In the genomic region with DNA sequence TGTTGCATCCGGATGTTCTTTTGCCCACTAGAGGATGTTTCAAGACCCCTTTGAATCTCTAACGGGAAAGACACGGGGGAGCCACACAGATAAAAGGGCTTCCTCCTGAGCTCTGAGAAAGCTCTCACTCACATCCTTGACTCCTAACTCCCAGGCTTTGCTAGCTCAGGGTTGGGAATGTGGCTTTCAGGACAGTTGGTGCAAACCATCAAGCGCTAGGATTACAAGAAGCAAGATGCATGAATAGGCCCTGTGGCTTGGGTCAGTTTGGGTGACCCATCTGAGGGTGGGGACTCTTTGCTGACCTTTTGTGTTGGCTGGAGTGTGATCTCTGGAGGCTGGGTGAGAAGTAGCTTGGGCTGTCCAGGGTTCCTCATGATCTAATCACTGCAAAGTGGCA, we compare ENCODE assay signal across 24 mouse cellular contexts. TPM values are rescaled to one million over a fixed set of nuclear protein-coding genes. Genes with fewer than 3 reads are reported as not detected.
DNase-seq lines count a peak whose midpoint lies in the region; ATAC-seq and TF ChIP-seq lines count a peak whose summit lies in the region.
"Had no signal": no experiment of that assay in that cellular context is flagged by ENCODE, and none has a peak within 500 bp of the region (broad histone marks: within the 10 kb centered on the region; RNA-seq: fewer than 3 reads in every experiment).

No protein-coding gene starts in this region.

- H3K4me3 ChIP-seq in forebrain, embryonic 10.5 days = peak overlapping the region; percentile 47; the same call in 1 of the 2 replicates
- H3K4me3 ChIP-seq in forebrain, embryonic 16.5 days (replicated peaks; ENCODE audit: low read length) = no peak overlapping the region
- H3K4me3 ChIP-seq in kidney, embryonic 16.5 days (ENCODE audit: low read length) = no peak overlapping the region
- H3K4me3 ChIP-seq in kidney, adult 2 months (ENCODE audit: insufficient read depth, low read depth, low read length) = no peak overlapping the region
- peak overlapping the region; percentile 37 for H3K4me3 ChIP-seq in forebrain, embryonic 12.5 days (replicated peaks)
- no peak overlapping the region for H3K4me3 ChIP-seq in forebrain, embryonic 15.5 days

- TF ChIP-seq POLR2A in kidney, adult 2 months (IDR thresholded peaks at IDR 0.05; ENCODE audit: low read depth, low read length) = no peak

- peaks cover 92% of the 10 kb centered on the region for H3K4me1 ChIP-seq in forebrain, embryonic 10.5 days
- H3K4me1 ChIP-seq in forebrain, embryonic 16.5 days (replicated peaks; ENCODE audit: control insufficient read depth, insufficient read depth, low read length) = peaks cover 29% of the 10 kb centered on the region
- H3K4me1 ChIP-seq in kidney, embryonic 16.5 days (ENCODE audit: insufficient read depth, low read length) = peaks cover 20% of the 10 kb centered on the region; the same call in 1 of the 2 replicates
- peaks cover 6% of the 10 kb centered on the region; the same call in 1 of the 2 replicates for H3K4me1 ChIP-seq in kidney, adult 2 months (ENCODE audit: control insufficient read depth, insufficient read depth, low read length)
- H3K4me1 ChIP-seq in forebrain, embryonic 12.5 days = peaks cover 40% of the 10 kb centered on the region
- H3K4me1 ChIP-seq in forebrain, embryonic 15.5 days = peaks cover 40% of the 10 kb centered on the region

- DNase-seq in forebrain, embryonic 10.5 days (ENCODE audit: extremely low spot score, low spot score) = no peak
- no peak for DNase-seq in kidney, adult 2 months
- DNase-seq in spleen, postnatal 36 days (ENCODE audit: low spot score in 2 of 2) = no peak
- DNase-seq: adrenal gland, postnatal 25 days; cerebellum, adult 2 months; cerebellum, postnatal 14 days; gastrocnemius, postnatal 36 days; heart, adult 11 months; heart, postnatal 10 days; heart, postnatal 4 days; kidney, adult 9 months had no signal

- no peak overlapping the region for H3K9ac ChIP-seq in forebrain, embryonic 16.5 days (replicated peaks; ENCODE audit: low read depth, low read length)
- H3K9ac ChIP-seq in kidney, embryonic 16.5 days (replicated peaks; ENCODE audit: low read length) = no peak overlapping the region; the same call in 1 of the 2 replicates
- H3K9ac ChIP-seq in forebrain, embryonic 12.5 days = peak overlapping the region; percentile 59
- no peak overlapping the region for H3K9ac ChIP-seq in forebrain, embryonic 15.5 days (replicated peaks)
- H3K9ac ChIP-seq: embryonic facial prominence, embryonic 15.5 days had no signal

- no peak overlapping the region for H3K4me2 ChIP-seq in forebrain, embryonic 16.5 days (ENCODE audit: low read length)
- H3K4me2 ChIP-seq in kidney, embryonic 16.5 days (replicated peaks; ENCODE audit: low read depth, low read length) = peak overlapping the region; percentile 44; the same call in 1 of the 2 replicates
- H3K4me2 ChIP-seq in forebrain, embryonic 12.5 days = peak overlapping the region; percentile 63; the same call in 1 of the 2 replicates
- peak overlapping the region; percentile 55; the same call in 1 of the 2 replicates for H3K4me2 ChIP-seq in forebrain, embryonic 15.5 days (replicated peaks)

- peak overlapping the region; percentile 89 for H3K27ac ChIP-seq in forebrain, embryonic 10.5 days
- no peak overlapping the region for H3K27ac ChIP-seq in forebrain, embryonic 16.5 days (ENCODE audit: low read length)
- no peak overlapping the region for H3K27ac ChIP-seq in kidney, embryonic 16.5 days (ENCODE audit: low read length)
- H3K27ac ChIP-seq in kidney, adult 2 months (ENCODE audit: insufficient read depth, low read depth, low read length) = no peak overlapping the region
- 0 out of 2 replicates have a peak overlapping the region, but pooled peaks have one; percentile 13 for H3K27ac ChIP-seq in forebrain, embryonic 12.5 days
- H3K27ac ChIP-seq in forebrain, embryonic 15.5 days (replicated peaks) = no peak overlapping the region
- H3K27ac ChIP-seq: embryonic facial prominence, embryonic 15.5 days; heart, embryonic 10.5 days had no signal

- H3K36me3 ChIP-seq in forebrain, embryonic 10.5 days (replicated peaks) = no peaks in the 10 kb centered on the region
- H3K36me3 ChIP-seq in forebrain, embryonic 16.5 days (ENCODE audit: control insufficient read depth, insufficient read depth) = no peaks in the 10 kb centered on the region
- H3K36me3 ChIP-seq in kidney, embryonic 16.5 days (ENCODE audit: insufficient read depth, low read length) = no peaks in the 10 kb centered on the region
- no peaks in the 10 kb centered on the region for H3K36me3 ChIP-seq in kidney, adult 2 months (ENCODE audit: control insufficient read depth, insufficient read depth, low read length)
- H3K36me3 ChIP-seq in forebrain, embryonic 12.5 days (replicated peaks) = no peaks in the 10 kb centered on the region
- H3K36me3 ChIP-seq in forebrain, embryonic 15.5 days = no peaks in the 10 kb centered on the region
- H3K36me3 ChIP-seq: embryonic facial prominence, embryonic 15.5 days; heart, embryonic 10.5 days had no signal

- no peak for ATAC-seq in forebrain, embryonic 16.5 days
- ATAC-seq in kidney, embryonic 16.5 days (ENCODE audit: low FRiP score, low TSS enrichment) = no peak
- ATAC-seq in forebrain, embryonic 12.5 days (ENCODE audit: low FRiP score) = no peak
- no peak for ATAC-seq in forebrain, embryonic 15.5 days (replicated peaks)
- ATAC-seq: activated CD4-positive, CD25-positive, alpha-beta regulatory T cell, adult 4 months; hindbrain, embryonic 16.5 days; inflammation-experienced regulatory T-cells, adult 6 months; intestine, postnatal 0 days; Patski had no signal

- TF ChIP-seq CTCF in kidney, adult 2 months (conservative IDR thresholded peaks at IDR 0.05; ENCODE audit: insufficient read depth, insufficient read length, low read depth, low read length) = no peak

- 10% methylated on average over 4 of the region's 4 CpGs for WGBS in forebrain, embryonic 10.5 days
- WGBS in forebrain, embryonic 16.5 days = 41% methylated on average over 4 of the region's 4 CpGs
- WGBS in kidney, embryonic 16.5 days = 25% methylated on average over 4 of the region's 4 CpGs
- WGBS in kidney, adult 2 months = 51% methylated on average over 4 of the region's 4 CpGs
- 19% methylated on average over 4 of the region's 4 CpGs for WGBS in forebrain, embryonic 12.5 days
- WGBS in forebrain, embryonic 15.5 days = 35% methylated on average over 4 of the region's 4 CpGs

- H3K9me3 ChIP-seq in forebrain, embryonic 10.5 days = no peaks in the 10 kb centered on the region
- no peaks in the 10 kb centered on the region for H3K9me3 ChIP-seq in forebrain, embryonic 16.5 days (ENCODE audit: control insufficient read depth, low read length)
- no peaks in the 10 kb centered on the region for H3K9me3 ChIP-seq in kidney, embryonic 16.5 days (ENCODE audit: low read length)
- no peaks in the 10 kb centered on the region for H3K9me3 ChIP-seq in forebrain, embryonic 12.5 days
- no peaks in the 10 kb centered on the region for H3K9me3 ChIP-seq in forebrain, embryonic 15.5 days
- H3K9me3 ChIP-seq: embryonic facial prominence, embryonic 15.5 days; heart, embryonic 10.5 days had no signal

- peaks cover 96% of the 10 kb centered on the region for H3K27me3 ChIP-seq in forebrain, embryonic 10.5 days (ENCODE audit: poor library complexity, severe bottlenecking)
- peaks cover 46% of the 10 kb centered on the region for H3K27me3 ChIP-seq in forebrain, embryonic 16.5 days (replicated peaks; ENCODE audit: control insufficient read depth, insufficient read depth, low read length)
- peaks cover 85% of the 10 kb centered on the region for H3K27me3 ChIP-seq in kidney, embryonic 16.5 days (ENCODE audit: insufficient read depth, low read length)
- no peaks in the 10 kb centered on the region for H3K27me3 ChIP-seq in kidney, adult 2 months (replicated peaks; ENCODE audit: control insufficient read depth, insufficient read depth, low read length)
- H3K27me3 ChIP-seq in forebrain, embryonic 12.5 days = peaks cover 83% of the 10 kb centered on the region
- H3K27me3 ChIP-seq in forebrain, embryonic 15.5 days = peaks cover 61% of the 10 kb centered on the region
- H3K27me3 ChIP-seq: CH12.LX, Patski had no signal

RNA-seq across cellular contexts. Expression of a gene that starts 5.9 kb away (rescaled TPM):
- polyA plus RNA-seq in forebrain, embryonic 10.5 days (2016; fragmentation: Nextera tagmentation; extraction: Ambion mirVana) = 44.1 and 48.1 TPM in 2 replicates
- 13.1 and 13.8 TPM in 2 replicates for polyA plus RNA-seq in forebrain, embryonic 16.5 days (2015; fragmentation: Nextera tagmentation; extraction: Ambion mirVana)
- 29.7 and 38.1 TPM in 2 replicates for polyA plus RNA-seq in kidney, embryonic 16.5 days (2015; fragmentation: Nextera tagmentation; extraction: Ambion mirVana)
- polyA plus RNA-seq in kidney, adult 2 months (2012; rRNA removed) = 14.3 and 19.2 TPM in 2 replicates
- 59.0 and 69.4 TPM in 2 replicates for polyA plus RNA-seq in forebrain, embryonic 12.5 days (2016; fragmentation: Nextera tagmentation; extraction: Ambion mirVana)
- 14.7 and 19.9 TPM in 2 replicates for polyA plus RNA-seq in forebrain, embryonic 15.5 days (2015; fragmentation: Nextera tagmentation; extraction: Ambion mirVana)
- polyA plus RNA-seq: activated CD4-positive, CD25-positive, alpha-beta regulatory T cell, adult 4 months; heart, embryonic 14.5 days; hindbrain, embryonic 16.5 days; inflammation-experienced regulatory T-cells, adult 6 months; intestine, postnatal 0 days had no signal

Comparison
In these comparisons a context has a peak if more than half of its experiments do, and no peak if none do; other contexts are left out.
1. H3K27ac ChIP-seq: peak in forebrain, embryonic 10.5 days (single experiment) and forebrain, embryonic 12.5 days (single experiment); none in forebrain, embryonic 16.5 days (single experiment), kidney, embryonic 16.5 days (single experiment), kidney, adult 2 months (single experiment) and forebrain, embryonic 15.5 days (single experiment).
2. H3K4me3 ChIP-seq: peak in forebrain, embryonic 10.5 days (single experiment) and forebrain, embryonic 12.5 days (single experiment); none in forebrain, embryonic 16.5 days (single experiment), kidney, embryonic 16.5 days (single experiment), kidney, adult 2 months (single experiment) and forebrain, embryonic 15.5 days (single experiment).